Mouse (Mus musculus): ENCODE data around the gene Myo1c. TPM values are rescaled to one million over a fixed set of nuclear protein-coding genes. Genes with fewer than 3 reads are reported as not detected.

The Myo1c gene
- polyA plus RNA-seq, 1 experiment from 2014 or later, result 38.0 TPM

GRCm38 (mm10) chr11:75700557-75700956, 50.3 kb downstream of the Myo1c start:
- Histone ChIP-seq H3K36me3 (peaks cover 88% of the 10 kb centered on the region), H3K4me3 (no peak overlapping the region), H3K9me3 (no peaks in the 10 kb centered on the region), H3K9ac (no peak overlapping the region), H3K27me3 (no peaks in the 10 kb centered on the region), H3K4me2 (replicated peaks) (no peak overlapping the region), H3K4me1 (0 out of 2 replicates have a peak, but pooled peaks cover 3% of the 10 kb centered on the region), H3K27ac (no peak overlapping the region)
- WGBS, result 96% methylated on average over 5 of the region's 5 CpGs
- ATAC-seq (ENCODE audit: low FRiP score, low read depth), result no peak

GRCm38 (mm10) chr11:75702761-75703160, 52.5 kb downstream of the Myo1c start:
- Histone ChIP-seq H3K4me3 (no peak overlapping the region), H3K4me2 (replicated peaks) (no peak overlapping the region), H3K36me3 (peaks cover 87% of the 10 kb centered on the region), H3K9me3 (no peaks in the 10 kb centered on the region), H3K27me3 (no peaks in the 10 kb centered on the region), H3K4me1 (0 out of 2 replicates have a peak, but pooled peaks cover 3% of the 10 kb centered on the region), H3K9ac (no peak overlapping the region), H3K27ac (no peak overlapping the region)
- WGBS, result 90% methylated on average over 6 of the region's 6 CpGs
- no peak; the same call in 1 of the 2 replicates for ATAC-seq (ENCODE audit: low FRiP score, low read depth)

DNA sequence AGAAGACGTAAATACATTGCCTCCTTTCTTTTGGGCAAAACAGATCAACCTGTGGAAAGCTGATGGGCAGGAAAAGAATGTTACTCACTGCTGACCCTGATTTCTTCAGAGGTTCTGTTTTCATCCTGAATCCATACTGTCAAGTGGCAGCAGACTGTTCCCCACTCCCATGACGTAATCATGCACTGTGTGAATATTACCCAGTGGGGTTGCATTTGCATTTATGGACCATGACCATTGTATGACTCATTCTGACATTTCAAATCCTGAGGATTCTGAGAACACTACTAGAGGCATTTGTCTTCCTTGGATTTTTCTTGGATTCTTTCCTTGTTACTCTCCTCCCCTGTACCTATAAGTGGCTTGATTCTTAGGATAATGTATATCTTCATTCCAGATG, 53.4 kb downstream of the Myo1c start:
- H3K4me3 ChIP-seq, result no peak overlapping the region
- H3K27ac ChIP-seq, result no peak overlapping the region
- H3K9ac ChIP-seq, result no peak overlapping the region
- no peaks in the 10 kb centered on the region for H3K9me3 ChIP-seq
- 94% methylated on average over 2 of the region's 2 CpGs for WGBS
- no peaks in the 10 kb centered on the region for H3K27me3 ChIP-seq
- H3K4me1 ChIP-seq, result 0 out of 2 replicates have a peak, but pooled peaks cover 3% of the 10 kb centered on the region
- peaks cover 84% of the 10 kb centered on the region for H3K36me3 ChIP-seq
- no peak for ATAC-seq (ENCODE audit: low FRiP score, low read depth)
- H3K4me2 ChIP-seq (replicated peaks), result no peak overlapping the region

GRCm38 (mm10) chr11:75713949-75714348, 63.6 kb downstream of the Myo1c start:
- Histone ChIP-seq H3K9ac (no peak overlapping the region), H3K9me3 (0 out of 2 replicates have a peak, but pooled peaks cover 3% of the 10 kb centered on the region), H3K4me1 (no peaks in the 10 kb centered on the region), H3K36me3 (no peaks in the 10 kb centered on the region), H3K4me2 (replicated peaks) (no peak overlapping the region), H3K27me3 (no peaks in the 10 kb centered on the region), H3K4me3 (no peak overlapping the region), H3K27ac (no peak overlapping the region)
- ATAC-seq (ENCODE audit: low FRiP score, low read depth), result no peak
- 94% methylated on average over 1 of the region's 1 CpGs for WGBS

- Histone ChIP-seq H3K36me3 (no peaks in the 10 kb centered on the region), H3K4me2 (replicated peaks) (peak overlapping the region; percentile 36), H3K27me3 (no peaks in the 10 kb centered on the region), H3K4me3 (peak overlapping the region; percentile 8; the same call in 1 of the 2 replicates), H3K4me1 (no peaks in the 10 kb centered on the region), H3K9me3 (peaks cover 6% of the 10 kb centered on the region; the same call in 1 of the 2 replicates), H3K27ac (no peak overlapping the region), H3K9ac (no peak overlapping the region)
- no peak for ATAC-seq (ENCODE audit: low FRiP score, low read depth)
- WGBS, result 22% methylated on average over 12 of the region's 12 CpGs
Measured at GRCm38 (mm10) chr11:75715556-75715955, 65.3 kb downstream of the Myo1c start.

DNA sequence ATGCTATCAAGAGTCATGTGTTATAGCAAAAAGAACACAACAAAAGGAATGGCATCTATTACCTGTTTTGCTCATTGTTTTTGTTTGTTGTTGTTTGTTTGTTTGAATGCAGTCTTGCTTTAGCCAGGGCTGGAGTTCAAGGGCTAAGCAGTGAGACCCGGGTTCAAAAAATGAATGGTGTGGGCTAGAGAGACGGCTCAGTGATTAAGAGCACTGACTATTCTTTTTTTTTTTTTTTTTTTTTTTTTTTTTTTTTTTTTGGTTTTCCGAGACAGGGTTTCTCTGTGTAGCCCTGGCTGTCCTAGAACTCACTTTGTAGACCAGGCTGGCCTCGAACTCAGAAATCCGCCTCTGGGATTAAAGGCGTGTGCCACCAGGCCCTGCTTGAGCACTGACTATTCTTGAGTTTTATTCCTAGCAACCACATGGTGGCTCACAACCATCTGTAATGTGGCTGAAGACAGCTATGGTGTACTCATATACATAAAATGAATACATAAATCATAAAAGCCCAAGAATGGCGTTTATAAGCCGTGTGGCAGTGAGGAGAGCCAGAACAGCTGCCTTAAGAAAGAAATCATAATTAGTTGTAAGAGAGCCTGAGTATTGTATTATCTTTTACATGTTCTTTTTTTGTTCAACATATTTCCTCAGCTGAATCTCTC, 66.5 kb downstream of the Myo1c start:
- Histone ChIP-seq H3K9ac (no peak overlapping the region), H3K27ac (no peak overlapping the region), H3K4me1 (no peaks in the 10 kb centered on the region), H3K27me3 (no peaks in the 10 kb centered on the region), H3K9me3 (peaks cover 16% of the 10 kb centered on the region), H3K4me2 (replicated peaks) (no peak overlapping the region), H3K4me3 (no peak overlapping the region), H3K36me3 (no peaks in the 10 kb centered on the region)
- ATAC-seq (ENCODE audit: low FRiP score, low read depth), result no peak
- WGBS, result 77% methylated on average over 8 of the region's 8 CpGs

GRCm38 (mm10) chr11:75722339-75722738, 72.0 kb downstream of the Myo1c start:
- Histone ChIP-seq H3K9me3 (peaks cover 14% of the 10 kb centered on the region), H3K4me2 (replicated peaks) (no peak overlapping the region), H3K4me1 (no peaks in the 10 kb centered on the region), H3K27ac (no peak overlapping the region), H3K36me3 (no peaks in the 10 kb centered on the region), H3K9ac (no peak overlapping the region), H3K4me3 (no peak overlapping the region), H3K27me3 (no peaks in the 10 kb centered on the region)
- no peak for ATAC-seq (ENCODE audit: low FRiP score, low read depth)
- WGBS, result 49% methylated on average over 4 of the region's 4 CpGs

Other genes starting within 250 kb of the Myo1c start
- 227 and 235 TPM in 2 replicates for gene Serpinf1, start 227.8 kb upstream of the Myo1c start, polyA plus RNA-seq (2015; fragmentation: Nextera tagmentation; extraction: Ambion mirVana)
- gene Serpinf2, start 210.9 kb upstream of the Myo1c start, polyA plus RNA-seq (2015; fragmentation: Nextera tagmentation; extraction: Ambion mirVana), result 0.14 and 1.3 TPM in 2 replicates
- gene Wdr81, start 195.8 kb upstream of the Myo1c start, polyA plus RNA-seq (2015; fragmentation: Nextera tagmentation; extraction: Ambion mirVana), result 5.8 and 5.9 TPM in 2 replicates
- gene Tlcd2, start 188.8 kb upstream of the Myo1c start, polyA plus RNA-seq (2015; fragmentation: Nextera tagmentation; extraction: Ambion mirVana), result 26.4 and 26.9 TPM in 2 replicates
- 60.8 and 63.0 TPM in 2 replicates for gene Prpf8, start 163.7 kb upstream of the Myo1c start, polyA plus RNA-seq (2015; fragmentation: Nextera tagmentation; extraction: Ambion mirVana)
- gene Rilp, start 140.4 kb upstream of the Myo1c start, polyA plus RNA-seq (2015; fragmentation: Nextera tagmentation; extraction: Ambion mirVana), result 0.34 and 0.66 TPM in 2 replicates
- 6.0 and 6.6 TPM in 2 replicates for gene Scarf1, start 137.0 kb upstream of the Myo1c start, polyA plus RNA-seq (2015; fragmentation: Nextera tagmentation; extraction: Ambion mirVana)
- gene Slc43a2, start 118.8 kb upstream of the Myo1c start, polyA plus RNA-seq (2015; fragmentation: Nextera tagmentation; extraction: Ambion mirVana), result 4.8 TPM in 2 replicates
- gene Pitpna, start 62.4 kb upstream of the Myo1c start, polyA plus RNA-seq (2015; fragmentation: Nextera tagmentation; extraction: Ambion mirVana), result 60.9 and 62.5 TPM in 2 replicates
- 21.1 and 22.0 TPM in 2 replicates for gene Inpp5k, start 19.5 kb upstream of the Myo1c start, polyA plus RNA-seq (2015; fragmentation: Nextera tagmentation; extraction: Ambion mirVana)
- gene Crk, start 28.8 kb downstream of the Myo1c start, polyA plus RNA-seq (2015; fragmentation: Nextera tagmentation; extraction: Ambion mirVana), result 126 and 128 TPM in 2 replicates
- 920 and 928 TPM in 2 replicates for gene Ywhae, start 82.4 kb downstream of the Myo1c start, polyA plus RNA-seq (2015; fragmentation: Nextera tagmentation; extraction: Ambion mirVana)
- gene Doc2b, start 145.5 kb downstream of the Myo1c start, polyA plus RNA-seq (2015; fragmentation: Nextera tagmentation; extraction: Ambion mirVana), result 1.0 and 1.3 TPM in 2 replicates

Measured in limb, embryonic 13.5 days (tissue).